Comparison of ENCODE assay signal across 20 mouse cellular contexts in the genomic region with DNA sequence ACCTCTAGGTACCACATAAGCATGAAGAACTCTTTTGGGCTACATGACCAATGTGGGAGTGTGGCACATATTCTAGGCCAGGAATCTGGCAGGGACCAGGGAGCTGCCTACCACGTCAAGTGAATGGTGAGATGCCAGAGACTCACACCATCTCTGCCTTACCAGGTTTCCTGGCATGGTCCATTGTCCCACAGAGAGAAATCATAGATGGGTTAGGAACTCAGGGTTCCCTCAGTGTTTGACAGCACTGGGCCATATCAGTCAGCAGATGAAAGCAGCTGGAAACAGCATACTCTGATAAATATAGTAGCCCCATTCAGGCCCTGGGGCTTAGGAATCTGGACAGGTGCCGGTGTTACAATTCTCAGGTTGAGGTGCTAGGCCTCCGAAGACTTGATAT.
"Had no signal": no experiment of that assay in that cellular context is flagged by ENCODE, and none has a peak within 500 bp of the region (broad histone marks: within the 10 kb centered on the region; RNA-seq: fewer than 3 reads in every experiment).

No protein-coding gene starts in this region.

- H3K4me3 ChIP-seq: limb, embryonic 12.5 days; limb, embryonic 15.5 days; liver, embryonic 12.5 days; liver, embryonic 15.5 days; lung, embryonic 15.5 days; megakaryocyte, embryonic 14.5 days; midbrain, embryonic 10.5 days; midbrain, embryonic 13.5 days; myocyte; neural tube, embryonic 13.5 days; stomach, embryonic 15.5 days had no signal

- H3K4me1 ChIP-seq: limb, embryonic 12.5 days; limb, embryonic 15.5 days; liver, embryonic 12.5 days; liver, embryonic 15.5 days; lung, embryonic 15.5 days; neural tube, embryonic 13.5 days; stomach, embryonic 15.5 days had no signal

- H3K27me3 ChIP-seq: limb, embryonic 12.5 days; limb, embryonic 15.5 days; liver, embryonic 12.5 days; liver, embryonic 15.5 days; lung, embryonic 15.5 days; megakaryocyte, embryonic 14.5 days; midbrain, embryonic 13.5 days; neural tube, embryonic 13.5 days; stomach, embryonic 15.5 days had no signal

- H3K9ac ChIP-seq: limb, embryonic 12.5 days; limb, embryonic 15.5 days; liver, embryonic 12.5 days; liver, embryonic 15.5 days; lung, embryonic 15.5 days; midbrain, embryonic 13.5 days; neural tube, embryonic 13.5 days; stomach, embryonic 15.5 days had no signal

- H3K4me2 ChIP-seq: limb, embryonic 12.5 days; limb, embryonic 15.5 days; liver, embryonic 12.5 days; liver, embryonic 15.5 days; lung, embryonic 15.5 days; midbrain, embryonic 13.5 days; neural tube, embryonic 13.5 days; stomach, embryonic 15.5 days had no signal

- DNase-seq: kidney, postnatal 14 days; kidney, postnatal 4 days; left cerebral cortex, postnatal 4 days; lung, adult 18-20 months; lung, postnatal 10 days; lung, postnatal 36 days; right cerebral cortex, postnatal 4 days; thymus, postnatal 25 days had no signal

- H3K9me3 ChIP-seq: limb, embryonic 12.5 days; limb, embryonic 15.5 days; liver, embryonic 12.5 days; liver, embryonic 15.5 days; lung, embryonic 15.5 days; megakaryocyte, embryonic 14.5 days; midbrain, embryonic 10.5 days; midbrain, embryonic 13.5 days; neural tube, embryonic 13.5 days; stomach, embryonic 15.5 days had no signal

- H3K27ac ChIP-seq: limb, embryonic 12.5 days; limb, embryonic 15.5 days; liver, embryonic 12.5 days; liver, embryonic 15.5 days; midbrain, embryonic 10.5 days; midbrain, embryonic 13.5 days; neural tube, embryonic 13.5 days; stomach, embryonic 15.5 days had no signal

- ATAC-seq: liver, embryonic 12.5 days; midbrain, embryonic 13.5 days; midbrain, embryonic 16.5 days had no signal

- H3K36me3 ChIP-seq: limb, embryonic 12.5 days; limb, embryonic 15.5 days; liver, embryonic 12.5 days; liver, embryonic 15.5 days; lung, embryonic 15.5 days; midbrain, embryonic 10.5 days; midbrain, embryonic 13.5 days; neural tube, embryonic 13.5 days; stomach, embryonic 15.5 days had no signal
